Mouse (Mus musculus): ENCODE results near the gene Sema3e.

DNA sequence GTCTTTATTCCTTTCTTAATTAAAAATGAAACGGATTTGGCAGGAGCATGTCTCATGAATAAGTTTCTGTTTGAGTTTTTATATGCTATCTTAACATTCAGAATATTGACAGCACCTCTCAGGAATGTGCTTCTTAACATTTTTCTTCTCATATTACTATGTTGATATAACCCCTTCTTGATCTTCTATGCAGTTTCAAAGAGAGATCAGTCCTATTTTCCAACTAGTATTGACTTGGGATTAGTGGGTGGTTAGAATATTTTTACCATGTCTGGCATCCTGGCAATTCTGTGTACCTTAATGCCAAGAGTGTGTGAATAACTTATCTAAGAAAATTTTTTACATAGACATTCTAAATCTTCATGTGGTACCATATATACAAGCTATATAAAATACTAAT is 101.5 kb downstream of the Sema3e start:
- TF ChIP-seq CTCF (IDR thresholded peaks at IDR 0.05; ENCODE audit: low read depth) (no peak), EP300 (IDR thresholded peaks at IDR 0.05; ENCODE audit: low read depth) (no peak)

Data from liver, embryonic 14.5 days (tissue).